Mouse (Mus musculus): ENCODE data around the gene 1110002E22Rik. TPM values are rescaled to one million over a fixed set of nuclear protein-coding genes. Genes with fewer than 3 reads are reported as not detected.

Gene 1110002E22Rik
- polyA plus RNA-seq, 1 experiment from 2014 or later, result 0.01 TPM

- Histone ChIP-seq H3K27ac (ENCODE audit: low read depth, low read length) (no peak overlapping the region), H3K27me3 (ENCODE audit: control insufficient read depth, insufficient read depth, low read length) (no peaks in the 10 kb centered on the region), H3K4me2 (no peak overlapping the region), H3K9ac (ENCODE audit: low read length) (no peak overlapping the region), H3K9me3 (ENCODE audit: control insufficient read depth, low read length) (no peaks in the 10 kb centered on the region), H3K4me3 (ENCODE audit: low read depth, low read length) (no peak overlapping the region), H3K4me1 (ENCODE audit: control insufficient read depth, insufficient read depth, low read length) (no peaks in the 10 kb centered on the region), H3K36me3 (ENCODE audit: control insufficient read depth, insufficient read depth, low read length) (no peaks in the 10 kb centered on the region)
- no peak for ATAC-seq (ENCODE audit: low FRiP score)
- peak; percentile 80 for DNase-seq (ENCODE audit: low spot score, missing footprints)
- WGBS, result 65% methylated on average over 4 of the region's 4 CpGs
Observed at GRCm38 (mm10) chr3:138083896-138084295, 19.0 kb downstream of the 1110002E22Rik start.

DNA sequence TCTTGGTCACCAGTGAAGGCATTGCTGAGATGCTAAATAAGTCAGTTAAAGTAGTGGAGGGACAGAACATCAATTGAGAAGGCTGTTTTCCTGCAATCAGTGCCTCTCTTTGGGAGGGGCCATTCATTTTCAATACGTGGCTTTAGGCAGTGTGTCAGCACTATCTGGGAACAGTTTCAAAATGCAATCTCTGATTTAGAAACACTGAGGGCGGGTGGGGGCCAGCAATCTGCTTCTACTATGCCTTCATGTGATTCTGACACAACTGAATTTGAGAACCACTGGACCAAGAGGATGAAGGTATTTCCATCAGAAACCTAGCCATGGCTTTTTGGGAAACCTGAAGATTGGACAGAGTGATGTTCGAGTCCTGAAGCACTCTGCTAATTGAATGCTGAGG is 30.4 kb downstream of the 1110002E22Rik start:
- no peaks in the 10 kb centered on the region for H3K4me1 ChIP-seq (ENCODE audit: control insufficient read depth, insufficient read depth, low read length)
- H3K4me2 ChIP-seq, result no peak overlapping the region
- H3K27me3 ChIP-seq (ENCODE audit: control insufficient read depth, insufficient read depth, low read length), result no peaks in the 10 kb centered on the region
- no peak overlapping the region for H3K4me3 ChIP-seq (ENCODE audit: low read depth, low read length)
- 86% methylated on average over 3 of the region's 3 CpGs for WGBS
- DNase-seq (ENCODE audit: low spot score, missing footprints) (no peak), ATAC-seq (ENCODE audit: low FRiP score) (no peak)
- no peaks in the 10 kb centered on the region for H3K36me3 ChIP-seq (ENCODE audit: control insufficient read depth, insufficient read depth, low read length)
- H3K27ac ChIP-seq (ENCODE audit: low read depth, low read length), result no peak overlapping the region
- no peak overlapping the region for H3K9ac ChIP-seq (ENCODE audit: low read length)
- H3K9me3 ChIP-seq (ENCODE audit: control insufficient read depth, low read length), result no peaks in the 10 kb centered on the region

DNA sequence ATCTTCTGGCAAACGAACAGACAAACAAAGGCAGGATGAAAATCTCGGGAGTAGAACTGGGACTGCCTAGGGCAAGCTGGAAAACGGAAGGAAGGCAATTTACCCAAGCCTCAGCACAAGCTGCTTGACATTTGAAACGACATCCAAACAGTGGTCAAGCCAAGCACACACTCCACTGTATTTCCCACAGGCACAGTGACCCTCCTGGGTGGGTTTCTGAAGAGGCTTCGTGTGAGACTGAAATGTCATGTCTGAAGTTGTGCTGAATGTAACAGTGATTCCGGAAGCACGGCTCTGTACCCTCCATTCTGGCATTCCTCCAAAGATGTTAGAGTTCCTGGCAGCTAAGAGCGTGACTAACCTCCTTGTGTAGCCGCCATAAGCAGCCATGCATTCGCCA is 30.9 kb downstream of the 1110002E22Rik start:
- no peak for ATAC-seq (ENCODE audit: low FRiP score)
- Histone ChIP-seq H3K36me3 (ENCODE audit: control insufficient read depth, insufficient read depth, low read length) (no peaks in the 10 kb centered on the region), H3K27me3 (ENCODE audit: control insufficient read depth, insufficient read depth, low read length) (no peaks in the 10 kb centered on the region), H3K4me2 (no peak overlapping the region), H3K9ac (ENCODE audit: low read length) (no peak overlapping the region), H3K4me1 (ENCODE audit: control insufficient read depth, insufficient read depth, low read length) (no peaks in the 10 kb centered on the region), H3K27ac (ENCODE audit: low read depth, low read length) (no peak overlapping the region), H3K4me3 (ENCODE audit: low read depth, low read length) (no peak overlapping the region), H3K9me3 (ENCODE audit: control insufficient read depth, low read length) (no peaks in the 10 kb centered on the region)
- no peak for DNase-seq (ENCODE audit: low spot score, missing footprints)
- WGBS, result 82% methylated on average over 10 of the region's 10 CpGs

DNA sequence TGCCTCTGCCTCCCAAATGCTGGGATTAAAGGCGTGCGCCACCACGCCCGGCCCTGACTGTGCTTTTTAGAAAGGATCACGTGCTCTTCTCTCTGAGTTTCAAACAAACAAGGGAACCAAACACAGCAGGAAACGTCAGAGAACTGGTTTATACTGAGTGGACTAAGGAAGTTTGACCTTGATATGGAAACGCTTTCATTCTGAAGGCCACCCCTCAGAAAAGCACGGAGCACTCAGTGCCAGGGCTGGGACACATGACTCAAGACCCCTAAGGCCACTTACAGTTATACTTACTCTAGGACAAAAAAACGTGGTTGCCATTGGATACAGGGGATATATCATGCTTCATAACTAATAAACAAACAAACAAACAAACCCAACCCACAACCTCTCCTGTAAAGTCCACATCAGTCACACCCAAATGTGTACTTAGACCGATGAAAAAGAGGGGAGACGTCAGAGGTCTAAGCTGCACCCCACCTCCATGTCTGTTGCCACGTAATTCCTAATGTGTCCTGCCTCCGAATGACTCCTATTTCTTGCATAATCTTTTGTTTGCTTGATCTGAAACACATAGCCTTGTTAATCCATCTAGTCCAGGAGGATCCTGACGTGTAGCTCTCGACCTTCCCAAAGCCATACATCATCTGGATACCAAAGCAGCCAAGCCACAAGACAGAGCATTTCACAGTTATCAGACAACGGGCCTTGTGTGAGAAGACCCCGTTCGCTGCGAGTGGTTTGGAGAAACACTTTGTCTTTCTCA is 31.6 kb downstream of the 1110002E22Rik start:
- Histone ChIP-seq H3K27me3 (ENCODE audit: control insufficient read depth, insufficient read depth, low read length) (no peaks in the 10 kb centered on the region), H3K36me3 (ENCODE audit: control insufficient read depth, insufficient read depth, low read length) (no peaks in the 10 kb centered on the region), H3K4me3 (ENCODE audit: low read depth, low read length) (no peak overlapping the region), H3K9me3 (ENCODE audit: control insufficient read depth, low read length) (no peaks in the 10 kb centered on the region), H3K4me1 (ENCODE audit: control insufficient read depth, insufficient read depth, low read length) (no peaks in the 10 kb centered on the region), H3K9ac (ENCODE audit: low read length) (no peak overlapping the region), H3K27ac (ENCODE audit: low read depth, low read length) (no peak overlapping the region), H3K4me2 (no peak overlapping the region)
- DNase-seq (ENCODE audit: low spot score, missing footprints) (no peak), ATAC-seq (ENCODE audit: low FRiP score) (no peak)
- 87% methylated on average over 19 of the region's 19 CpGs for WGBS

- Histone ChIP-seq H3K4me3 (ENCODE audit: low read depth, low read length) (no peak overlapping the region), H3K4me2 (no peak overlapping the region), H3K9me3 (ENCODE audit: control insufficient read depth, low read length) (no peaks in the 10 kb centered on the region), H3K27ac (ENCODE audit: low read depth, low read length) (no peak overlapping the region), H3K4me1 (ENCODE audit: control insufficient read depth, insufficient read depth, low read length) (no peaks in the 10 kb centered on the region), H3K36me3 (ENCODE audit: control insufficient read depth, insufficient read depth, low read length) (no peaks in the 10 kb centered on the region), H3K9ac (ENCODE audit: low read length) (no peak overlapping the region), H3K27me3 (ENCODE audit: control insufficient read depth, insufficient read depth, low read length) (no peaks in the 10 kb centered on the region)
- ATAC-seq (ENCODE audit: low FRiP score) (peak; percentile 55), DNase-seq (ENCODE audit: low spot score, missing footprints) (no peak)
- 78% methylated on average over 1 of the region's 1 CpGs for WGBS
Observed at GRCm38 (mm10) chr3:138097718-138098117, 32.9 kb downstream of the 1110002E22Rik start.

GRCm38 (mm10) chr3:138101936-138102335 is 37.1 kb downstream of the 1110002E22Rik start:
- no peaks in the 10 kb centered on the region for H3K36me3 ChIP-seq (ENCODE audit: control insufficient read depth, insufficient read depth, low read length)
- no peaks in the 10 kb centered on the region for H3K4me1 ChIP-seq (ENCODE audit: control insufficient read depth, insufficient read depth, low read length)
- ATAC-seq (ENCODE audit: low FRiP score) (no peak), DNase-seq (ENCODE audit: low spot score, missing footprints) (peak; percentile 60)
- H3K9me3 ChIP-seq (ENCODE audit: control insufficient read depth, low read length), result no peaks in the 10 kb centered on the region
- H3K4me2 ChIP-seq, result no peak overlapping the region
- no peak overlapping the region for H3K27ac ChIP-seq (ENCODE audit: low read depth, low read length)
- H3K9ac ChIP-seq (ENCODE audit: low read length), result no peak overlapping the region
- no peaks in the 10 kb centered on the region for H3K27me3 ChIP-seq (ENCODE audit: control insufficient read depth, insufficient read depth, low read length)
- H3K4me3 ChIP-seq (ENCODE audit: low read depth, low read length), result no peak overlapping the region
- WGBS, result 87% methylated on average over 4 of the region's 4 CpGs

GRCm38 (mm10) chr3:138103690-138104089 is 38.8 kb downstream of the 1110002E22Rik start:
- Histone ChIP-seq H3K4me1 (ENCODE audit: control insufficient read depth, insufficient read depth, low read length) (no peaks in the 10 kb centered on the region), H3K36me3 (ENCODE audit: control insufficient read depth, insufficient read depth, low read length) (no peaks in the 10 kb centered on the region), H3K4me3 (ENCODE audit: low read depth, low read length) (no peak overlapping the region), H3K9ac (ENCODE audit: low read length) (no peak overlapping the region), H3K27me3 (ENCODE audit: control insufficient read depth, insufficient read depth, low read length) (no peaks in the 10 kb centered on the region), H3K4me2 (no peak overlapping the region), H3K9me3 (ENCODE audit: control insufficient read depth, low read length) (no peaks in the 10 kb centered on the region), H3K27ac (ENCODE audit: low read depth, low read length) (no peak overlapping the region)
- 90% methylated on average over 4 of the region's 4 CpGs for WGBS
- ATAC-seq (ENCODE audit: low FRiP score) (no peak), DNase-seq (ENCODE audit: low spot score, missing footprints) (no peak)

- H3K9ac ChIP-seq (ENCODE audit: low read length), result no peak overlapping the region
- no peaks in the 10 kb centered on the region for H3K9me3 ChIP-seq (ENCODE audit: control insufficient read depth, low read length)
- no peak overlapping the region for H3K4me3 ChIP-seq (ENCODE audit: low read depth, low read length)
- no peaks in the 10 kb centered on the region for H3K4me1 ChIP-seq (ENCODE audit: control insufficient read depth, insufficient read depth, low read length)
- no peak overlapping the region for H3K4me2 ChIP-seq
- DNase-seq (ENCODE audit: low spot score, missing footprints), result no peak
- H3K36me3 ChIP-seq (ENCODE audit: control insufficient read depth, insufficient read depth, low read length), result no peaks in the 10 kb centered on the region
- no peak for ATAC-seq (ENCODE audit: low FRiP score)
- H3K27me3 ChIP-seq (ENCODE audit: control insufficient read depth, insufficient read depth, low read length), result no peaks in the 10 kb centered on the region
- no peak overlapping the region for H3K27ac ChIP-seq (ENCODE audit: low read depth, low read length)
- 75% methylated on average over 5 of the region's 5 CpGs for WGBS
Observed at GRCm38 (mm10) chr3:138105056-138105455, 40.2 kb downstream of the 1110002E22Rik start.

GRCm38 (mm10) chr3:138106887-138107286 is 42.0 kb downstream of the 1110002E22Rik start:
- Histone ChIP-seq H3K4me1 (ENCODE audit: control insufficient read depth, insufficient read depth, low read length) (no peaks in the 10 kb centered on the region), H3K36me3 (ENCODE audit: control insufficient read depth, insufficient read depth, low read length) (no peaks in the 10 kb centered on the region), H3K9ac (ENCODE audit: low read length) (no peak overlapping the region), H3K27me3 (ENCODE audit: control insufficient read depth, insufficient read depth, low read length) (no peaks in the 10 kb centered on the region), H3K4me2 (no peak overlapping the region), H3K9me3 (ENCODE audit: control insufficient read depth, low read length) (no peaks in the 10 kb centered on the region), H3K4me3 (ENCODE audit: low read depth, low read length) (no peak overlapping the region), H3K27ac (ENCODE audit: low read depth, low read length) (no peak overlapping the region)
- 96% methylated on average over 10 of the region's 10 CpGs for WGBS
- DNase-seq (ENCODE audit: low spot score, missing footprints) (no peak), ATAC-seq (ENCODE audit: low FRiP score) (no peak)

Data from midbrain, embryonic 11.5 days (tissue).